Mouse (Mus musculus) hindbrain, embryonic 15.5 days (tissue): ENCODE measurements around the gene Ptx4. TPM values are rescaled to one million over a fixed set of nuclear protein-coding genes. Genes with fewer than 3 reads are reported as not detected.

Experiments used
- ATAC-seq: fragments of 200-750 bp; cut with Nextera tagmentation; 2 replicates; pipeline ENCODE4 v1.8.0; 2017; ENCODE audit warnings: low read depth, moderate number of reproducible peaks, moderate TSS enrichment; ENCODE audit not compliant: low FRiP score
- H3K27ac ChIP-seq: fragments of 300-500 bp; sonication (generic); replicated peaks from 2 replicates; pipeline ENCODE4 v1.5.1; 2015; ENCODE audit warnings: mild to moderate bottlenecking, inconsistent platforms
- H3K27me3 ChIP-seq: fragments of 300-500 bp; sonication (generic); 2 replicates; pipeline ENCODE4 v1.6.1; 2015; ENCODE audit warnings: control low read depth, inconsistent platforms
- H3K36me3 ChIP-seq: fragments of 300-500 bp; sonication (generic); 2 replicates; pipeline ENCODE4 v1.6.1; 2015; ENCODE audit warnings: control low read depth, inconsistent platforms
- H3K4me1 ChIP-seq: fragments of 300-500 bp; sonication (generic); replicated peaks from 2 replicates; pipeline ENCODE4 v1.6.1; 2015; ENCODE audit warnings: control low read depth, inconsistent platforms
- H3K4me2 ChIP-seq: fragments of 300-500 bp; sonication (generic); 2 replicates; pipeline ENCODE4 v1.6.1; 2015; ENCODE audit warnings: moderate library complexity, mild to moderate bottlenecking, inconsistent platforms
- H3K4me3 ChIP-seq: fragments of 300-500 bp; sonication (generic); 2 replicates; pipeline ENCODE4 v1.5.1; 2015; ENCODE audit warnings: mild to moderate bottlenecking, inconsistent platforms
- H3K9ac ChIP-seq: fragments of 300-500 bp; sonication (generic); 2 replicates; pipeline ENCODE4 v1.6.1; 2015; ENCODE audit warnings: inconsistent platforms
- H3K9me3 ChIP-seq: fragments of 300-500 bp; sonication (generic); 2 replicates; pipeline ENCODE4 v1.6.1; 2016; ENCODE audit warnings: control low read depth, inconsistent platforms
- WGBS: fragments of 180-500 bp; shearing (Covaris S2); methylation state at CpG from one replicate; pipeline ENCODE4 v1.1.7; 2015; 5-methylcytosine and 5-hydroxymethylcytosine counted together
- polyA plus RNA-seq: library from polyadenylated mRNA; unstranded; fragments of >200 nt; fragmentation: Nextera tagmentation; extraction: Ambion mirVana; gene quantifications from 2 replicates; pipeline ENCODE4 v1.2.1, GENCODE M21; 2015

Gene Ptx4
- not detected in 2 replicates for polyA plus RNA-seq

DNA sequence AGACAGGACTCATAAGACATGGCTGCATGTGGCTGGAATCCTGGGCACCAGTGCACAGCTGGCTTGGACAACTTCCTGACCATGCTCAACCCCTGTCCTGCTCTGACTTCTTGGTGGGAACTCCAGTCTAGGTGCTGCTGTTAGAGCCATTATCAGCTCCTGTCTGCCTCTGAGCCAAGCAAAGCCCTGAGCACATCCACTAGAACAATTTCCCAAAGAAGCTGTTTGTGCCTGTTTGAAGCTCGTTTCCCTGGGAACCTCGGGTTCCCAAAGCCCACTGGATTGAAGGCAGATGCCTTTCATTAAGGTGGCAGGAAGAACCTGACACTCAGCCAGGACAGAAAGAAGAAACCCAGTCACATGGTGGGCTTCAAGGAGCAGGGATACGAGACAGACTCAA, at the start of gene Ptx4:
Ptx4 (plus strand) TSS at position 355 of the 400 bp plus-strand sequence.
- no peak for ATAC-seq

DNA sequence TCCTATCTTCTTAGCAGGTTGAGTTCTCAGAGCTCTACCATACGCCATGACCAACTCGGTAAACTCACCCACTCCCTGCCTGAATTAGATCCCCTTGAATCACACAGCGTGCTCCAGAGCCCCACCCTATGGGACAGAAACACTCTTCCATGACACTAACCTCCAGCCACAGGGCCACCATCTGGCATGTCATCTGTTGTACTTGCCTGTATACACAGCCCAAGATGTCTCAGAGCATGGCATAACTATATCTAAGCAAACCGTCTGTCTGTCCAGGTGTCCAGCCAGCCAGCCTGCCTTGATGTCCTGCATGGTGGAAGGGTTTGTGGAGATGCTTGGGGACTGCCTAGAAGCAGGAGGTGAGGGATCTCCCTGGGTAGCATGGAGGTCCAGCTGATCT, 43.7 kb upstream of the Ptx4 start:
- Histone ChIP-seq H3K4me1 (peaks cover 21% of the 10 kb centered on the region), H3K36me3 (no peaks in the 10 kb centered on the region), H3K4me2 (no peak overlapping the region), H3K9ac (no peak overlapping the region), H3K9me3 (no peaks in the 10 kb centered on the region), H3K27ac (peak overlapping the region; percentile 68), H3K27me3 (no peaks in the 10 kb centered on the region), H3K4me3 (no peak overlapping the region)
- WGBS = 84% methylated on average over 4 of the region's 4 CpGs
- ATAC-seq = no peak

More for the DNA sequence above, at the start of gene Ptx4:
- Histone ChIP-seq H3K9me3 (no peaks in the 10 kb centered on the region), H3K27ac (no peak within 1 kb of the TSS), H3K4me3 (no peak within 1 kb of the TSS), H3K4me1 (peaks cover 4% of the 10 kb centered on the region; the same call in 1 of the 2 replicates), H3K4me2 (no peak within 1 kb of the TSS), H3K36me3 (no peaks in the 10 kb centered on the region), H3K27me3 (no peaks in the 10 kb centered on the region), H3K9ac (no peak within 1 kb of the TSS)
- WGBS = 58% methylated on average over 3 of the region's 3 CpGs

DNA sequence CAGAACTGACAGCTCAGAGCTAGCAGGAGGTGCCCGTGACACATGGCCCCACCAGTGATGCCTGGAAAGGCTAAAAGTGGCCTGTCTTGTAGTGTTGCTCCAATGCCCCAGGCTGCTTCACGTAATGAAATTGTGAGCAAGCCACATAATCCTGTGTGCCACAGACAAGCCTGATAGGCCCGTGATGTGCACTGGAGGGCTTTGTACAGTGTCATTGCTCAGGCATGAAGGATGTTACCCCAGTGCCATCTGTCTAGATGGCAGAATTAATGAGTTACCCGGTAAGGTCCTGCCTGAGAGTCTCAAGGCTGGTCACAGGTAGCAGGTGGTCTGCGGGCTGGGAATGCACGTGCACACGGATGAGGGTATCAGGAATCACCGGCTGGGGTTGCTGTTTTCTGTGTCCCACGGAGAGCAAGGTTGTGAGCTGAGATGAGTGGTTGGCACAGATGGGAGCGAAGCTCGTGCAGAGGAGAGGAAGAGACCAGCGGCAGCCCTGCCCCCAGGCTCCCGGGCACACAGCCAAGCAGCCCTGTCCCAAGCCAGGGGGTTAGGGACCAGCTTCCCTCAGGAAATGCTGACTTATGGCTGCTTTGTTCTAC, 42.7 kb upstream of the Ptx4 start:
- Histone ChIP-seq H3K27me3 (no peaks in the 10 kb centered on the region), H3K9ac (no peak overlapping the region), H3K9me3 (no peaks in the 10 kb centered on the region), H3K36me3 (no peaks in the 10 kb centered on the region), H3K4me1 (peaks cover 21% of the 10 kb centered on the region), H3K4me2 (peak overlapping the region; percentile 31), H3K27ac (peak overlapping the region; percentile 68), H3K4me3 (0 out of 2 replicates have a peak overlapping the region, but pooled peaks have one; percentile 23)
- peak; percentile 81 for ATAC-seq
- 52% methylated on average over 13 of the region's 13 CpGs for WGBS

DNA sequence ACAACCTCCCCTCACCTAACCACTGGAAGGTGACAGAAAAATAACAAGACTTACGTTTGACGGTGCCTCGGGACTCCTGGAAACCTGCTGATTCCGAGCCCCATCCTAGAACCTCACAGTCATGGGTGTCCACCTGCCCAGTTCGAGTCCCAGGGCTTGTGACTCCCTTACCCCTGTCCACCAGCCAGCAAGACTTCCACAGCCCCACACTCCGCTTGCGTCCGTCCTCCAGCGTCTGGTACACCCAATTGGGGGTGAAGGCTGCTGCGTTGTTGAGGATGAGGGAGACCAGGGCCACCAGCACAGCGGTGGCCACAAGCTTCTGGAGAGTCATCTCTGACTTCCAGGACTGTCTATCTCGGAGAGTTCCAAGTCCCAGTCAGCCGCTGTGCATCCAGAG, 40.4 kb upstream of the Ptx4 start:
- H3K27ac ChIP-seq = peak overlapping the region; percentile 40

DNA sequence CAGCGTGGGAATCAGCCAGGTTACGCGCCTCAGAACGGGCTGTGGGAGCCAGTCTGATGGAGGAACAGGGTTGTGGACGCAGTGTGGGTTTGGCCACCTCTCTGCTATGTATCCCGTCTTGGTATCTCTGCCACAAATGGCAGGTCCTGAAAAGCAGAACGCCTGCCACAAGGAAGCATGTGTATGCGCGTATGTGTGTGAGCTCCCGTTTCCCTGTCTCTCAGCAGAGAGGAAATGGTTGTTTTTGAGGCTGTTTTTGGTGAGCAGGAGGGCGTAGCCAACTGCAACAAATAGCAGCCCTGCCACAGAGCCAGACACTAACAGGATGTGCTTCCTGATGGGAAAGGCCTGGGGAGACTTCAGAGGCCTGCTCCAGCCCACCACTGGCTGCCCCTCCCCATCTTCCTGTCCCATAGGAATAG, 39.6 kb upstream of the Ptx4 start:
- H3K9ac ChIP-seq = no peak overlapping the region
- peak overlapping the region; percentile 23 for H3K4me3 ChIP-seq
- H3K36me3 ChIP-seq = no peaks in the 10 kb centered on the region
- WGBS = 89% methylated on average over 11 of the region's 11 CpGs
- no peak for ATAC-seq
- no peak overlapping the region for H3K4me2 ChIP-seq
- peaks cover 21% of the 10 kb centered on the region for H3K4me1 ChIP-seq
- no peaks in the 10 kb centered on the region for H3K9me3 ChIP-seq
- H3K27me3 ChIP-seq = no peaks in the 10 kb centered on the region
- peak overlapping the region; percentile 40 for H3K27ac ChIP-seq

More for the DNA sequence above, 40.4 kb upstream of the Ptx4 start:
- H3K4me1 ChIP-seq = peaks cover 21% of the 10 kb centered on the region
- no peaks in the 10 kb centered on the region for H3K36me3 ChIP-seq
- H3K27me3 ChIP-seq = no peaks in the 10 kb centered on the region
- no peaks in the 10 kb centered on the region for H3K9me3 ChIP-seq
- H3K4me2 ChIP-seq = no peak overlapping the region; the same call in 1 of the 2 replicates
- peak overlapping the region; percentile 23 for H3K4me3 ChIP-seq
- no peak overlapping the region for H3K9ac ChIP-seq
- 89% methylated on average over 13 of the region's 13 CpGs for WGBS
- ATAC-seq = no peak

DNA sequence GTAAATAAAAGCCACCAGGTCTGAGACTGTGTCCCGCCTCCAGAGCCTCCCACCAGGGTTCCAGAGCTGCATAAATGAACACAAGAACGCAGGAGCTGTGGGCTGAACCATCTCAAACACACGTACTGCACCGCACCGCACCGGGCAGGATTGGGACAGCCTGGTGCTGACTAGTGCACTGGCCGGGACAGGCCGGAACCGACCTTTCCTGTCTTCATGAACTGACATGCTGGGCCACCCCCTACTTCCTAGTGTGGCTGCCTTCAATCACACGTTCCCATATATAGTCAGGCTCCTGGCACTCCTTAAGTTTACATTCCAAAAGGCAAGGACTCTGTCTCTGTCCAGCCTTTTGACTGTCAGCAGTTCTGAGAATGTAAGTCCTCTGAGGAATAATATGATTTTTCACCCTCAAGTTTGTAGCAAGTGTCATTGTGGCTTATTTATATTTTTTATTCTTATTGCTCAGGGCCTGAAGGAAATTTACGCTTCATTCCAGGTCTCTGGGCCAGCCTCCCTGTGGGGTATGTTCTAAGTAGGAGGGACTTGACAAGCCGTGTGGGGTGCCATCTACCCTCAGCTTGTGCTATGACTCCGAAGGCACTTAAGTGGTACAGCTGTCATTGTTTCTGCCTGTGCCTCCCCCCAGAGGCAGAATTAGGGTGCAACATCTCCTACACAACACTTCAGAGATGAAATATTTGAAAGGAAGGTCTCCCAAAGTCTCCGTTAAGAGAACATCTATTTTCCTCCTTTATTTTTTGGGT, 38.3 kb upstream of the Ptx4 start:
- Histone ChIP-seq H3K27ac (peak overlapping the region; percentile 27; the same call in 1 of the 2 replicates), H3K4me1 (peaks cover 17% of the 10 kb centered on the region), H3K36me3 (no peaks in the 10 kb centered on the region), H3K9ac (no peak overlapping the region), H3K9me3 (no peaks in the 10 kb centered on the region), H3K4me3 (no peak overlapping the region), H3K4me2 (no peak overlapping the region), H3K27me3 (no peaks in the 10 kb centered on the region)
- WGBS = 77% methylated on average over 14 of the region's 14 CpGs
- no peak for ATAC-seq

DNA sequence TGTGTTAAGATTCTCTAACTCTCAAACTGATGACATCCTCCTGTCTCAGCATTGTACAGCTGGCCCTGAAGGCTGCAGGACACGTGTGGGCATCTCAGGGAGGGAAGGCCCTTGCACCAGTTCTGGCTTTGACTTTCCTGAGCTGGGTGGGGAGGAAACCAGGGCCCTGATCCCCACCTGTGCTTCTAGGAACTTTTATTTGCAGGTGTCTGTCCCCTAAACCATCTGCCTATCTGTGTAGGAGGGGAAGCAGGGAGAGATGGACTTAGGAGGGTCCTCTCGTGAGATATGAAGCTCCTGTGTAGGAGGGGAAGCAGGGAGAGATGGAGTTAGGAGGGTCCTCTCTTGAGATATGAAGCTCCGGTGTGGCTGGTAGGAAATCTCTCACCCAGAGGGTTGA, 37.7 kb upstream of the Ptx4 start:
- H3K9me3 ChIP-seq = no peaks in the 10 kb centered on the region
- no peak for ATAC-seq
- H3K27ac ChIP-seq = no peak overlapping the region; the same call in 1 of the 2 replicates
- H3K4me1 ChIP-seq = peaks cover 11% of the 10 kb centered on the region
- no peak overlapping the region for H3K4me2 ChIP-seq
- H3K9ac ChIP-seq = no peak overlapping the region
- H3K27me3 ChIP-seq = no peaks in the 10 kb centered on the region
- 79% methylated on average over 3 of the region's 3 CpGs for WGBS
- no peaks in the 10 kb centered on the region; the same call in 1 of the 2 replicates for H3K36me3 ChIP-seq
- H3K4me3 ChIP-seq = no peak overlapping the region

DNA sequence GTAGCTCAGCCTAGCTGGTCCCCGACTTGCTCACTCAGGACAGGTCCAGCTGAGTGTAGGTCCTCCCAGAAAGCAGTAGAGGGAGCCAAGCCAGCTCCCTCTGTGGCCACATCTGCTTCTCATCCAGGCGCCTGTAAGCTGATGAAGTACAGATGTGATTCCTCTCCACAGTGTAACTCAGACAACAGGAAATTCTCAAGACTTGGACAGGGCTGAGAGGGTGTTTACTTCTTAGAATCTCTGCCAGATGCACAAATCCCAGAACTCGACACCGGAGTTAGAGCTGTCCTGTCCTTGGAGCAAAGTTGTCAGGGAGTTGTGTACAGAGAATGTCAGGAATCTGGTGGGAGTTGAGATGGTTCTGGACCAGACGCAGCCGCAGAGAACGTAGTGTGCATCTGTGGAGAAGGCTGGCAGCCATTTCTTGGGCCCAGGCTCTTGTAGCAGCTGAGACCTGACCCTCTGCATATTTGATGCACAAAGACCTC, 37.1 kb upstream of the Ptx4 start, which contains the start of gene Tmem204:
Tmem204 (minus strand) TSS at position 148 of the 488 bp plus-strand sequence.
- Histone ChIP-seq H3K9ac (no peak within 1 kb of the TSS), H3K4me1 (peaks cover 5% of the 10 kb centered on the region), H3K27ac (no peak within 1 kb of the TSS; the same call in 1 of the 2 replicates), H3K9me3 (no peaks in the 10 kb centered on the region), H3K27me3 (no peaks in the 10 kb centered on the region), H3K36me3 (no peaks in the 10 kb centered on the region; the same call in 1 of the 2 replicates), H3K4me2 (no peak within 1 kb of the TSS), H3K4me3 (no peak within 1 kb of the TSS)
- 64% methylated on average over 7 of the region's 7 CpGs for WGBS
- no peak for ATAC-seq

DNA sequence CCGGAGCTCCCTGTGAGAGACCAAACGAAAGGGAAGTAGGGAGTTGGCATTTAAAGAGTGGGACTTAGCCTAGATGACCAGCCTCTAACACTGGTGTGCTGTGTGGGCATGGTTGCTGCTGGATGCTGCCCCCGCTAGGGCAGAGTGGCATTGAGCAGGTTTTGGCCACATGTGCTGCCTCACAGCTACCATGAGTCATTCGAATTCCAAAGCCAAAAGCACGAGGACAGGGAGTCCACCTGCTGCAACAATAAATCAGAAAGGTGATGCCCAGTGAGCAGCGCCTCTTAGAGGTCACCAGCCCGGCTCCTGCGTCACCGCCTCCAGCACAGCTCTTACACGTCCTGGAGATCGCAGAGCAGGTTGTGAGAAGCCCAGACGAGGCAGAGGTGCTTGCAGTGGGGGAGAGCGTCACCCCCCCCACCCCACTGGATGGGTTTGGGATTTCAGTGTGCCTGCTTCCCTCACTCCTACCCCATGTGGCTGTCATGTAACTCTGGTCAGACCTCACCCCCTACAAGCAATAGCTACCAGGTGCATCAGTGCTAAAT, 35.6 kb upstream of the Ptx4 start:
- no peak overlapping the region for H3K4me3 ChIP-seq
- H3K27ac ChIP-seq = no peak overlapping the region
- WGBS = 85% methylated on average over 13 of the region's 13 CpGs
- no peaks in the 10 kb centered on the region for H3K9me3 ChIP-seq
- H3K36me3 ChIP-seq = peaks cover 8% of the 10 kb centered on the region
- no peak overlapping the region for H3K9ac ChIP-seq
- no peak for ATAC-seq
- H3K4me2 ChIP-seq = no peak overlapping the region
- H3K4me1 ChIP-seq = no peaks in the 10 kb centered on the region
- H3K27me3 ChIP-seq = no peaks in the 10 kb centered on the region

DNA sequence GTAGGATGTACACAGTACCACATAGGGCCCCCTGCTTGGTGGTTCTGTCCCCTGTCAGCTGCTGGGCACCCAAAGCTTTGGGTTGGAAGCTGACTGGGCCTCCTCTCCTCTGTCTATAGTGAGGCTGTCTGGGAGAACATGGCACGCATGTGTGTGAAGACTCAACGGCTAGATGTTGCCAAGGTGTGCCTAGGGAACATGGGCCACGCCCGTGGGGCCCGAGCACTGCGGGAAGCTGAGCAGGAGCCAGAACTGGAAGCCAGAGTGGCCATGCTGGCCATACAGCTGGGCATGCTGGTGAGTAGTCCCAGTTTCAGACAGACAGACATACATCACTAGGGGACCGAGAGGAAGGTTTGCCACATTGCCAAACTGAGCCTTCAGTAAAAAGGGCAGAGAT, 33.8 kb upstream of the Ptx4 start:
- Histone ChIP-seq H3K27ac (no peak overlapping the region), H3K27me3 (no peaks in the 10 kb centered on the region), H3K4me3 (no peak overlapping the region), H3K4me2 (no peak overlapping the region), H3K4me1 (no peaks in the 10 kb centered on the region), H3K9me3 (no peaks in the 10 kb centered on the region), H3K36me3 (peaks cover 10% of the 10 kb centered on the region), H3K9ac (no peak overlapping the region)
- 92% methylated on average over 7 of the region's 7 CpGs for WGBS
- no peak for ATAC-seq

DNA sequence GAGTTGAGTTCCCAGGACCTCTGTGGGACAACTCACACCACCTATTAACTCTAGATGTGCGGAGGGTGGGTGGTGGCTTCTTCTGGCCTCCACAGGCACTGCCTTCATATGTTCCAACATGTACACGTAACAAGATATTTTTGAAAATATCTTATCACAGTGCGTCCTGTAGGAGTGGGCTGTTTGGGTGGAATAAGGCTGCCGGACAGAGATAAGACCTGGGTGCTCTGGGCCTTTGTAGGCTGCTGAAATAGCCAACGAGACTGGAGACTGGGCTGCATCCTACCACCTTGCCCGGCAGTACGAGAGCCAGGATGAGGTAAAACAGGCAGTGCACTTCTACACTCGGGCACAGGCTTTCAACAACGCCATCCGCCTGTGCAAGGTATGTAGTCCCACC, 31.4 kb upstream of the Ptx4 start:
- H3K9ac ChIP-seq = no peak overlapping the region
- no peaks in the 10 kb centered on the region for H3K4me1 ChIP-seq
- 97% methylated on average over 10 of the region's 10 CpGs for WGBS
- H3K4me3 ChIP-seq = no peak overlapping the region
- no peaks in the 10 kb centered on the region for H3K9me3 ChIP-seq
- no peaks in the 10 kb centered on the region for H3K27me3 ChIP-seq
- H3K36me3 ChIP-seq = peaks cover 17% of the 10 kb centered on the region
- no peak for ATAC-seq
- no peak overlapping the region for H3K4me2 ChIP-seq
- H3K27ac ChIP-seq = no peak overlapping the region

DNA sequence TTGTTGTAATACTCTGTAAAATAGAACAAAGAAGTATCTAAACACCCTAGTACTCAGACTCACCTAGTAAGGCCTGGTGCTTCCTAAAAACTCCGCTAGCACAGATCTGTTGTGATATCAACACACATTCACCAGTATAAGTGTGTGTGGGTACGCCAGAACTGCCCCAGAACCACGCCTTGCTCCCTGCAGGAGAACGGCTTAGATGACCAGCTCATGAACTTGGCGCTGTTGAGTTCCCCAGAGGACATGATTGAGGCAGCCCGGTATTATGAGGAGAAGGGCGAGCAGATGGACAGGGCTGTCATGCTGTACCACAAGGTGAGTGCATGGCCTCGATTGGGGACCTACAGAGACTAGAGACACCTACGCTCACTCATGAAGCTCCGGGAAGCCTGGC, 30.1 kb upstream of the Ptx4 start:
- H3K9me3 ChIP-seq = no peaks in the 10 kb centered on the region
- H3K27ac ChIP-seq = no peak overlapping the region
- no peak overlapping the region for H3K4me2 ChIP-seq
- no peak overlapping the region for H3K4me3 ChIP-seq
- H3K9ac ChIP-seq = no peak overlapping the region
- ATAC-seq = no peak
- no peaks in the 10 kb centered on the region for H3K27me3 ChIP-seq
- peaks cover 24% of the 10 kb centered on the region for H3K36me3 ChIP-seq
- no peaks in the 10 kb centered on the region for H3K4me1 ChIP-seq
- 95% methylated on average over 10 of the region's 10 CpGs for WGBS
